10 mouse cellular contexts compared by ENCODE assay signal in the genomic region with DNA sequence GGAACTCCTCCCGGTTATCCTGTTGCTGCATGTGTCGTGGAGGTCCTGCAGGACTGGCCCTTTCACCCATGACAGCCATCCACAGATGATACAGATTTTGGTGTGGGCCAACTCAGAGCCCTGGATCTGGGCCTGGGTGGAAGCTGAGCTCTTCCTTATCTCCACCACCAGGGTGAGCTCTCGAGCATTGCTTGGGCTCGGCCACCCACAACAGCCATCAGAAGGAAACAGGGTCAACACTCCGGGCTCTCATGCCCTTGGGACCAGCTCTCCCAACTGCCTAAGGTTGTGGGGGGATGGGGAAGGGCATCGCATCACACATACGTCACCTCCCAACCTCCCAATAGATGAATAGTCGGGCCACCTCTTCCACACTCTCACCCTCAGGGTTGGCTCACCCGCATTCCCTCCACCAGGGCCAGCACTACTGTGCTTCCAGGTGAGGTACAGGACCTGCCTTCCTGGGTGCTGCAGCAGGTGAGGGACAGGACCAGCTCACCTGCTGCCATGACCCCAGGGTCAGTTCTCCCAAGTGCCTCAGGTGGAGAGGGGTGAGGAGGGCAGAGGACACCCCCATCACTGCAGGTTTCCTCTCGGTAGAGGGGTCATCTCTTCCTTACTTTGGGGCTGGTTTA. TPM values are rescaled to one million over a fixed set of nuclear protein-coding genes. Genes with fewer than 3 reads are reported as not detected.
DNase-seq lines count a peak whose midpoint lies in the region; ATAC-seq and TF ChIP-seq lines count a peak whose summit lies in the region.
"Had no signal": no experiment of that assay in that cellular context is flagged by ENCODE, and none has a peak within 500 bp of the region (broad histone marks: within the 10 kb centered on the region; RNA-seq: fewer than 3 reads in every experiment).

No protein-coding gene starts in this region.

- H3K36me3 ChIP-seq in thymus, adult 2 months (ENCODE audit: control insufficient read depth, insufficient read depth, low read length), result no peaks in the 10 kb centered on the region
- H3K36me3 ChIP-seq in kidney, postnatal 0 days (ENCODE audit: insufficient read depth, low read length), result no peaks in the 10 kb centered on the region

- H3K27me3 ChIP-seq in thymus, adult 2 months (ENCODE audit: control insufficient read depth, insufficient read depth, low read length), result no peaks in the 10 kb centered on the region
- no peaks in the 10 kb centered on the region for H3K27me3 ChIP-seq in kidney, postnatal 0 days (ENCODE audit: insufficient read depth, low read length)

- WGBS in thymus, adult 2 months, result 65% methylated on average over 10 of the region's 10 CpGs
- WGBS in kidney, postnatal 0 days, result 65% methylated on average over 10 of the region's 10 CpGs

- DNase-seq in gastrocnemius, postnatal 25 days, result peak; percentile 7
- no peak for DNase-seq in gastrocnemius, adult 18-20 months (ENCODE audit: low spot score)
- DNase-seq in thymus, postnatal 4 days, result peak; percentile 35
- DNase-seq in thymus, adult 2 months, result no peak
- DNase-seq in kidney, postnatal 0 days (ENCODE audit: low spot score), result peak; percentile 6
- DNase-seq in ovary, postnatal 14 days (ENCODE audit: low spot score), result no peak
- DNase-seq in right cerebral cortex, postnatal 25 days, result no peak
- DNase-seq in thymus, adult 18-20 months, result no peak

- H3K4me2 ChIP-seq in kidney, postnatal 0 days (ENCODE audit: low read length), result no peak overlapping the region

- no peaks in the 10 kb centered on the region for H3K4me1 ChIP-seq in thymus, adult 2 months (replicated peaks; ENCODE audit: control insufficient read depth, insufficient read depth, low read length)
- H3K4me1 ChIP-seq in kidney, postnatal 0 days (replicated peaks; ENCODE audit: insufficient read depth, low read length), result no peaks in the 10 kb centered on the region

- no peaks in the 10 kb centered on the region for H3K9me3 ChIP-seq in kidney, postnatal 0 days (replicated peaks; ENCODE audit: low read length)

- TF ChIP-seq POLR2A in thymus, adult 2 months (IDR thresholded peaks at IDR 0.05; ENCODE audit: control insufficient read depth, extremely low read depth, insufficient read depth, low read length, poor library complexity), result no peak

- no peak overlapping the region for H3K9ac ChIP-seq in kidney, postnatal 0 days (ENCODE audit: low read depth, low read length)

- no peak for TF ChIP-seq CTCF in thymus, adult 2 months (IDR thresholded peaks at IDR 0.05; ENCODE audit: borderline replicate concordance, control insufficient read depth, extremely low read depth, insufficient read depth, low read length, poor library complexity)
- peak; percentile 66 for TF ChIP-seq CTCF in kidney, postnatal 0 days (IDR thresholded peaks at IDR 0.05; ENCODE audit: low read depth)

- ATAC-seq in kidney, postnatal 0 days (replicated peaks; ENCODE audit: low FRiP score, low read depth), result peak; percentile 29

- H3K27ac ChIP-seq in thymus, adult 2 months (ENCODE audit: control insufficient read depth, insufficient read depth, low read length), result no peak overlapping the region
- H3K27ac ChIP-seq in kidney, postnatal 0 days, result no peak overlapping the region

- no peak overlapping the region for H3K4me3 ChIP-seq in thymus, adult 2 months (ENCODE audit: control insufficient read depth, insufficient read depth, low read length)
- no peak overlapping the region for H3K4me3 ChIP-seq in kidney, postnatal 0 days (replicated peaks; ENCODE audit: low read depth, low read length)

RNA-seq across cellular contexts. Expression of gene Trim42, which starts 54.2 kb away (rescaled TPM):
- not detected for total RNA-seq in gastrocnemius, postnatal 25 days (2021)
- total RNA-seq in gastrocnemius, adult 18-20 months (2021), result not detected
- polyA plus RNA-seq in thymus, adult 2 months (2012; rRNA removed), result not detected in 2 replicates
- polyA plus RNA-seq in kidney, postnatal 0 days (2015; fragmentation: Nextera tagmentation; extraction: Ambion mirVana), result not detected in 2 replicates
- total RNA-seq: monocyte, adult 5-6 weeks had no signal
- polyA plus RNA-seq: urinary bladder, adult 2 months had no signal

Comparison
In these comparisons a context has a peak if more than half of its experiments do, and no peak if none do; other contexts are left out.
1. DNase-seq: peak in gastrocnemius, postnatal 25 days (single experiment), thymus, postnatal 4 days (single experiment) and kidney, postnatal 0 days (single experiment); none in gastrocnemius, adult 18-20 months (single experiment), thymus, adult 2 months (single experiment), ovary, postnatal 14 days (single experiment), right cerebral cortex, postnatal 25 days (single experiment) and thymus, adult 18-20 months (0 of 2).